21 mouse cellular contexts compared by ENCODE assay signal in genomic region chr11:73201021-73201420, GRCm38 (mm10). TPM values are rescaled to one million over a fixed set of nuclear protein-coding genes. Genes with fewer than 3 reads are reported as not detected.
DNase-seq lines count a peak whose midpoint lies in the region; ATAC-seq and TF ChIP-seq lines count a peak whose summit lies in the region.
"Had no signal": no experiment of that assay in that cellular context is flagged by ENCODE, and none has a peak within 500 bp of the region (broad histone marks: within the 10 kb centered on the region; RNA-seq: fewer than 3 reads in every experiment).

No protein-coding gene starts in this region.

- H3K36me3 ChIP-seq in heart, embryonic 11.5 days (ENCODE audit: control insufficient read depth, insufficient read depth, low read length), result no peaks in the 10 kb centered on the region
- no peaks in the 10 kb centered on the region for H3K36me3 ChIP-seq in lung, embryonic 15.5 days
- H3K36me3 ChIP-seq in stomach, postnatal 0 days (ENCODE audit: control insufficient read depth, insufficient read depth, low read length), result no peaks in the 10 kb centered on the region
- H3K36me3 ChIP-seq: hindbrain, embryonic 15.5 days; intestine, embryonic 15.5 days; limb, embryonic 10.5 days had no signal

- DNase-seq in adrenal gland, postnatal 10 days, result peak; percentile 61
- no peak for DNase-seq in adrenal gland, postnatal 4 days (ENCODE audit: low spot score in 2 of 2)
- DNase-seq in heart, postnatal 10 days, result peak; percentile 18 to 30
- DNase-seq in lung, adult 2 months, result no peak
- peak; percentile 33 for DNase-seq in lung, postnatal 14 days
- DNase-seq in stomach, postnatal 0 days (ENCODE audit: low spot score), result no peak
- DNase-seq: cerebellum, adult 9-11 months; right cerebral cortex, postnatal 4 days had no signal

- H3K4me3 ChIP-seq in heart, embryonic 11.5 days (ENCODE audit: low read depth, low read length), result no peak overlapping the region
- H3K4me3 ChIP-seq in lung, embryonic 15.5 days, result no peak overlapping the region
- no peak overlapping the region for H3K4me3 ChIP-seq in lung, adult 2 months (replicated peaks; ENCODE audit: extremely low read depth, low read depth, low read length)
- no peak overlapping the region for H3K4me3 ChIP-seq in stomach, postnatal 0 days (ENCODE audit: low read depth, low read length)
- H3K4me3 ChIP-seq: embryonic facial prominence, embryonic 13.5 days; hindbrain, embryonic 15.5 days; intestine, embryonic 15.5 days; limb, embryonic 10.5 days; liver, embryonic 12.5 days; midbrain, embryonic 10.5 days had no signal

- no peak for TF ChIP-seq EP300 in stomach, postnatal 0 days (optimal IDR thresholded peaks at IDR 0.05)

- H3K27me3 ChIP-seq in heart, embryonic 11.5 days (ENCODE audit: control insufficient read depth, insufficient read depth, low read length), result no peaks in the 10 kb centered on the region
- no peaks in the 10 kb centered on the region for H3K27me3 ChIP-seq in lung, embryonic 15.5 days
- no peaks in the 10 kb centered on the region for H3K27me3 ChIP-seq in stomach, postnatal 0 days (ENCODE audit: control insufficient read depth, insufficient read depth, low read length)
- H3K27me3 ChIP-seq: embryonic facial prominence, embryonic 13.5 days; hindbrain, embryonic 15.5 days; intestine, embryonic 15.5 days; liver, embryonic 12.5 days had no signal

- intact Hi-C loops in heart, postnatal 10 days (cut with DNase I), result no loop called here

- WGBS in heart, embryonic 11.5 days (ENCODE audit: insufficient replicate concordance), result 69% methylated on average over 2 of the region's 2 CpGs
- WGBS in lung, embryonic 15.5 days, result 55% methylated on average over 2 of the region's 2 CpGs
- 46% methylated on average over 2 of the region's 2 CpGs for WGBS in lung, adult 2 months
- WGBS in stomach, postnatal 0 days, result 70% methylated on average over 2 of the region's 2 CpGs

- TF ChIP-seq POLR2A in lung, adult 2 months (IDR thresholded peaks at IDR 0.05; ENCODE audit: borderline replicate concordance, extremely low read depth, low read depth, low read length), result no peak

- H3K9ac ChIP-seq in heart, embryonic 11.5 days (ENCODE audit: low read depth, low read length), result no peak overlapping the region
- H3K9ac ChIP-seq in lung, embryonic 15.5 days, result no peak overlapping the region
- no peak overlapping the region for H3K9ac ChIP-seq in stomach, postnatal 0 days (ENCODE audit: low read length)
- H3K9ac ChIP-seq: embryonic facial prominence, embryonic 13.5 days; hindbrain, embryonic 15.5 days; intestine, embryonic 15.5 days; liver, embryonic 12.5 days had no signal

- TF ChIP-seq CTCF in lung, adult 2 months (IDR thresholded peaks at IDR 0.05; ENCODE audit: insufficient read depth, low read length), result no peak
- TF ChIP-seq CTCF in stomach, postnatal 0 days (IDR thresholded peaks at IDR 0.05; ENCODE audit: low read depth), result no peak

- no peaks in the 10 kb centered on the region for H3K9me3 ChIP-seq in heart, embryonic 11.5 days (replicated peaks; ENCODE audit: control insufficient read depth, low read length)
- no peaks in the 10 kb centered on the region for H3K9me3 ChIP-seq in lung, embryonic 15.5 days
- no peaks in the 10 kb centered on the region for H3K9me3 ChIP-seq in stomach, postnatal 0 days (ENCODE audit: control insufficient read depth, low read length)
- H3K9me3 ChIP-seq: embryonic facial prominence, embryonic 13.5 days; hindbrain, embryonic 15.5 days; intestine, embryonic 15.5 days; limb, embryonic 10.5 days; liver, embryonic 12.5 days; midbrain, embryonic 10.5 days had no signal

- H3K4me2 ChIP-seq in heart, embryonic 11.5 days, result no peak overlapping the region
- H3K4me2 ChIP-seq in lung, embryonic 15.5 days, result no peak overlapping the region
- no peak overlapping the region for H3K4me2 ChIP-seq in stomach, postnatal 0 days (replicated peaks; ENCODE audit: low read depth)
- H3K4me2 ChIP-seq: embryonic facial prominence, embryonic 13.5 days; hindbrain, embryonic 15.5 days; intestine, embryonic 15.5 days; liver, embryonic 12.5 days had no signal

- ATAC-seq in heart, embryonic 11.5 days (replicated peaks; ENCODE audit: insufficient number of reproducible peaks, low FRiP score, low TSS enrichment), result no peak
- no peak for ATAC-seq in lung, embryonic 15.5 days (ENCODE audit: borderline replicate concordance, extremely low read depth, low FRiP score, low TSS enrichment)
- no peak for ATAC-seq in stomach, postnatal 0 days (ENCODE audit: low FRiP score, low TSS enrichment)
- ATAC-seq: forebrain, embryonic 14.5 days; intestine, embryonic 15.5 days; liver, embryonic 12.5 days had no signal

- H3K4me1 ChIP-seq in heart, embryonic 11.5 days (ENCODE audit: control insufficient read depth, insufficient read depth, low read length), result no peaks in the 10 kb centered on the region
- H3K4me1 ChIP-seq in lung, embryonic 15.5 days, result peaks cover 15% of the 10 kb centered on the region
- H3K4me1 ChIP-seq in lung, adult 2 months (ENCODE audit: control insufficient read depth, insufficient read depth, low read length), result 0 out of 2 replicates have a peak, but pooled peaks cover 4% of the 10 kb centered on the region
- H3K4me1 ChIP-seq in stomach, postnatal 0 days (replicated peaks; ENCODE audit: control insufficient read depth, insufficient read depth), result peaks cover 3% of the 10 kb centered on the region; the same call in 1 of the 2 replicates

- H3K27ac ChIP-seq in heart, embryonic 11.5 days (ENCODE audit: low read depth, low read length), result no peak overlapping the region
- 0 out of 2 replicates have a peak overlapping the region, but pooled peaks have one; percentile 38 for H3K27ac ChIP-seq in lung, embryonic 15.5 days
- H3K27ac ChIP-seq in stomach, postnatal 0 days (replicated peaks), result no peak overlapping the region
- H3K27ac ChIP-seq: embryonic facial prominence, embryonic 13.5 days; hindbrain, embryonic 15.5 days; intestine, embryonic 15.5 days; limb, embryonic 10.5 days; liver, embryonic 12.5 days; midbrain, embryonic 10.5 days had no signal

RNA-seq across cellular contexts. Expression of gene Shpk, which starts 1.8 kb away (rescaled TPM):
- total RNA-seq in adrenal gland, postnatal 10 days (2021), result 1 to 10 TPM; 9.4 to 9.6 TPM
- 1 to 10 TPM; 6.8 to 9.0 TPM for total RNA-seq in adrenal gland, postnatal 4 days (2021)
- 1 to 10 TPM; 1.5 to 2.0 TPM for total RNA-seq in heart, postnatal 10 days (2021)
- 0.31 and 0.94 TPM in 2 replicates for polyA plus RNA-seq in heart, embryonic 11.5 days (2014; fragmentation: Nextera tagmentation; extraction: Ambion mirVana)
- polyA plus RNA-seq in lung, embryonic 15.5 days (2015; fragmentation: Nextera tagmentation; extraction: Ambion mirVana), result 1.6 TPM in 2 replicates
- 3.7 and 4.4 TPM in 2 replicates for polyA plus RNA-seq in lung, adult 2 months (2012; rRNA removed)
- polyA plus RNA-seq in stomach, postnatal 0 days (2015; fragmentation: Nextera tagmentation; extraction: Ambion mirVana), result 3.4 and 4.0 TPM in 2 replicates

RNA-seq across cellular contexts. Expression of gene Ctns, which starts 2.2 kb away (rescaled TPM):
- 10 to 100 TPM; 14.6 to 17.1 TPM for total RNA-seq in adrenal gland, postnatal 10 days (2021)
- total RNA-seq in adrenal gland, postnatal 4 days (2021), result 10 to 100 TPM; 19.1 to 19.4 TPM
- total RNA-seq in heart, postnatal 10 days (2021), result 10 to 100 TPM; 11.7 to 13.9 TPM
- polyA plus RNA-seq in heart, embryonic 11.5 days (2014; fragmentation: Nextera tagmentation; extraction: Ambion mirVana), result 12.7 and 14.9 TPM in 2 replicates
- polyA plus RNA-seq in lung, embryonic 15.5 days (2015; fragmentation: Nextera tagmentation; extraction: Ambion mirVana), result 12.8 and 13.5 TPM in 2 replicates
- 14.2 and 17.2 TPM in 2 replicates for polyA plus RNA-seq in lung, adult 2 months (2012; rRNA removed)
- 15.9 and 17.4 TPM in 2 replicates for polyA plus RNA-seq in stomach, postnatal 0 days (2015; fragmentation: Nextera tagmentation; extraction: Ambion mirVana)

RNA-seq across cellular contexts. Expression of gene Tax1bp3, which starts 24.1 kb away (rescaled TPM):
- 10 to 100 TPM; 72.5 TPM for total RNA-seq in adrenal gland, postnatal 10 days (2021)
- total RNA-seq in adrenal gland, postnatal 4 days (2021), result 10 to 100 TPM; 74.0 to 82.4 TPM
- total RNA-seq in heart, postnatal 10 days (2021), result 100 to 1,000 TPM in 1 of 2 experiments, 10 to 100 TPM in 1; 89.1 to 105 TPM
- 264 and 272 TPM in 2 replicates for polyA plus RNA-seq in heart, embryonic 11.5 days (2014; fragmentation: Nextera tagmentation; extraction: Ambion mirVana)
- 270 and 276 TPM in 2 replicates for polyA plus RNA-seq in lung, embryonic 15.5 days (2015; fragmentation: Nextera tagmentation; extraction: Ambion mirVana)
- polyA plus RNA-seq in lung, adult 2 months (2012; rRNA removed), result 109 and 123 TPM in 2 replicates
- 176 and 184 TPM in 2 replicates for polyA plus RNA-seq in stomach, postnatal 0 days (2015; fragmentation: Nextera tagmentation; extraction: Ambion mirVana)

RNA-seq across cellular contexts. Expression of gene Emc6, which starts 24.2 kb away (rescaled TPM):
- 100 to 1,000 TPM; 121 to 122 TPM for total RNA-seq in adrenal gland, postnatal 10 days (2021)
- total RNA-seq in adrenal gland, postnatal 4 days (2021), result 10 to 100 TPM; 60.5 to 72.1 TPM
- 10 to 100 TPM; 71.4 to 82.7 TPM for total RNA-seq in heart, postnatal 10 days (2021)
- polyA plus RNA-seq in heart, embryonic 11.5 days (2014; fragmentation: Nextera tagmentation; extraction: Ambion mirVana), result 94.3 and 112 TPM in 2 replicates
- polyA plus RNA-seq in lung, embryonic 15.5 days (2015; fragmentation: Nextera tagmentation; extraction: Ambion mirVana), result 119 and 126 TPM in 2 replicates
- polyA plus RNA-seq in lung, adult 2 months (2012; rRNA removed), result 47.9 and 55.4 TPM in 2 replicates
- polyA plus RNA-seq in stomach, postnatal 0 days (2015; fragmentation: Nextera tagmentation; extraction: Ambion mirVana), result 125 and 132 TPM in 2 replicates

RNA-seq across cellular contexts. Expression of gene Trpv1, which starts 33.1 kb away (rescaled TPM):
- under 1 TPM; 0.15 to 0.24 TPM for total RNA-seq in adrenal gland, postnatal 10 days (2021)
- total RNA-seq in adrenal gland, postnatal 4 days (2021), result under 1 TPM; 0.14 to 0.22 TPM
- not detected for total RNA-seq in heart, postnatal 10 days (2021)
- 0.16 TPM in 1 of 2 replicates, not detected in the other for polyA plus RNA-seq in heart, embryonic 11.5 days (2014; fragmentation: Nextera tagmentation; extraction: Ambion mirVana)
- 0.09 TPM in 1 of 2 replicates, not detected in the other for polyA plus RNA-seq in lung, embryonic 15.5 days (2015; fragmentation: Nextera tagmentation; extraction: Ambion mirVana)
- polyA plus RNA-seq in lung, adult 2 months (2012; rRNA removed), result 0.09 and 0.55 TPM in 2 replicates
- 0.02 and 0.08 TPM in 2 replicates for polyA plus RNA-seq in stomach, postnatal 0 days (2015; fragmentation: Nextera tagmentation; extraction: Ambion mirVana)
- total RNA-seq: heart, postnatal 4 days had no signal
- polyA plus RNA-seq: embryonic facial prominence, embryonic 13.5 days; forebrain, embryonic 14.5 days; heart, embryonic 14.5 days; liver, embryonic 12.5 days; midbrain, embryonic 10.5 days; stomach, embryonic 16.5 days; thymus, postnatal 0 days had no signal

Comparison
In these comparisons a context has a peak if more than half of its experiments do, and no peak if none do; other contexts are left out.
1. DNase-seq: peak in adrenal gland, postnatal 10 days (single experiment), heart, postnatal 10 days (2 of 2) and lung, postnatal 14 days (single experiment); none in adrenal gland, postnatal 4 days (0 of 2), lung, adult 2 months (single experiment) and stomach, postnatal 0 days (single experiment).